Mouse (Mus musculus): ENCODE data around the gene Per2. TPM values are rescaled to one million over a fixed set of nuclear protein-coding genes. Genes with fewer than 3 reads are reported as not detected.
A peak's percentile ranks its signal among the peaks of the same experiment; 100 is the strongest.

The Per2 gene
- total RNA-seq, 2 experiments from 2014 or later, result 4.9 to 6.8 TPM

- no peak for DNase-seq
Measured at GRCm38 (mm10) chr1:91381091-91381471, 78.0 kb downstream of the Per2 start.

- peak; percentile 87 for DNase-seq
Measured at GRCm38 (mm10) chr1:91380453-91381090, 78.6 kb downstream of the Per2 start.

- no peak for DNase-seq
Measured at GRCm38 (mm10) chr1:91373414-91373835, 85.7 kb downstream of the Per2 start.

- no peak for DNase-seq
Measured at GRCm38 (mm10) chr1:91370055-91370454, 89.1 kb downstream of the Per2 start.

GRCm38 (mm10) chr1:91369408-91369807, 89.7 kb downstream of the Per2 start:
- DNase-seq, result no peak

GRCm38 (mm10) chr1:91367295-91367694, 91.8 kb downstream of the Per2 start:
- no peak for DNase-seq

GRCm38 (mm10) chr1:91366215-91367108, 92.7 kb downstream of the Per2 start, which contains the start of gene Erfe:
Erfe (plus strand) TSS chr1:91366430.
- peak; percentile 80 for DNase-seq

Other genes with a start within 250 kb of the Per2 start
- gene Ube2f, start 209.0 kb downstream of the Per2 start, total RNA-seq (2021), result 10 to 100 TPM; 56.3 to 57.2 TPM
- 10 to 100 TPM; 11.5 to 12.4 TPM for gene Scly, start 161.0 kb downstream of the Per2 start, total RNA-seq (2021)
- gene Espnl, start 137.2 kb downstream of the Per2 start, total RNA-seq (2021), result under 1 TPM; 0.12 to 0.27 TPM
- 10 to 100 TPM; 70.3 to 75.2 TPM for gene Klhl30, start 108.3 kb downstream of the Per2 start, total RNA-seq (2021)
- 1 to 10 TPM; 1.1 to 1.3 TPM for gene Erfe, start 92.9 kb downstream of the Per2 start, total RNA-seq (2021)
- 10 to 100 TPM; 48.2 to 49.3 TPM for gene Ilkap, start 60.5 kb downstream of the Per2 start, total RNA-seq (2021)
- 10 to 100 TPM; 19.8 to 21.4 TPM for gene Hes6, start 45.3 kb downstream of the Per2 start, total RNA-seq (2021)
- 1 to 10 TPM; 3.4 to 3.8 TPM for gene Traf3ip1, start 35.3 kb upstream of the Per2 start, total RNA-seq (2021)
- gene Asb1, start 81.2 kb upstream of the Per2 start, total RNA-seq (2021), result 10 to 100 TPM; 13.2 to 15.6 TPM

Measured in gastrocnemius, postnatal 10 days (tissue).